Mouse (Mus musculus) erythroblast, embryonic 14.5 days (primary cell): ENCODE results near the gene Tstd1.

Experiments
- GATA1 ChIP-seq: IDR thresholded peaks from 2 replicates; pipeline ENCODE4 v1.6.1; 2012; ENCODE audit warnings: low read length, inconsistent platforms, mixed read lengths
- TAL1 ChIP-seq: IDR thresholded peaks from 3 replicates; pipeline ENCODE4 v1.6.1; 2012; ENCODE audit warnings: low read length, inconsistent platforms, mixed read lengths

DNA sequence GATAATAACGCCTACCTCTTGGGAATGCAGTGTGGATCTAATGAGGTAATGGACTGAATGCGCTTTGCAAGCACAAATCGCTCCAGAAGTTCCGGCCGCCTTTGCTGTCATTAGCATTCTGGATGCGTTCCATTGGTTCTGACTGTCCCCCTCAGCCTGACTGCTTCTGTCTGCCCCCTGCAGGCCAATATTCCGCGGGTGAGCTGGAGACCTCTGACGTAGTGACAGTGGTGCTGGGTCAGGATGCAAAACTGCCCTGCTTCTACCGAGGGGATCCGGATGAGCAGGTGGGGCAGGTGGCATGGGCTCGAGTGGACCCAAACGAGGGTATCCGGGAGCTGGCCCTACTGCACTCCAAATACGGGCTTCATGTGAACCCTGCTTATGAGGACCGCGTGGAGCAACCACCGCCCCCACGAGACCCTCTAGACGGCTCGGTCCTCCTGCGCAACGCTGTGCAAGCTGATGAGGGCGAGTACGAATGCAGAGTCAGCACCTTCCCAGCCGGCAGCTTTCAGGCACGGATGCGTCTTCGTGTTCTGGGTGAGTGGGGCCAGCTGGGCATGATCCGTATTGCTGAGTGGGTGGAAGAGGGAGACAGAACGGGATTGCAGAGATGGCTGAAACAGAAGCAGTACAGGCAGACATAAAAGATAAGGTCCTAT, 38.6 kb upstream of the Tstd1 start:
- no peak for TF ChIP-seq TAL1
- TF ChIP-seq GATA1: no peak
